Mouse (Mus musculus) bone marrow macrophage, adult 2 months (primary cell): ENCODE results near the gene Adamts3.

Experiments
- CTCF ChIP-seq: IDR thresholded peaks from 2 replicates; pipeline ENCODE4 v1.5.1; 2012; ENCODE audit warnings: low read depth, mild to moderate bottlenecking, low read length, moderate library complexity
- POLR2A ChIP-seq: IDR thresholded peaks from 2 replicates; pipeline ENCODE4 v1.6.1; 2012; ENCODE audit warnings: mild to moderate bottlenecking, low read depth, low read length, borderline replicate concordance

GRCm38 (mm10) chr5:89819531-89819930 is 63.6 kb downstream of the Adamts3 start:
- no peak for TF ChIP-seq CTCF
- no peak for TF ChIP-seq POLR2A
